Mouse (Mus musculus) mesoderm, embryonic 11.5 days (tissue): Measurements from ENCODE around the gene Stam.

Source experiments
- DNase-seq: peaks from one replicate; pipeline ENCODE4 v3.0.0-alpha.2; 2012; ENCODE audit warnings: low read depth, low spot score

Gene Stam

GRCm38 (mm10) chr2:14126387-14126786 is 52.5 kb downstream of the Stam start:
- DNase-seq = no peak

- DNase-seq = no peak
Observed at GRCm38 (mm10) chr2:14127629-14128028, 53.7 kb downstream of the Stam start.

DNA sequence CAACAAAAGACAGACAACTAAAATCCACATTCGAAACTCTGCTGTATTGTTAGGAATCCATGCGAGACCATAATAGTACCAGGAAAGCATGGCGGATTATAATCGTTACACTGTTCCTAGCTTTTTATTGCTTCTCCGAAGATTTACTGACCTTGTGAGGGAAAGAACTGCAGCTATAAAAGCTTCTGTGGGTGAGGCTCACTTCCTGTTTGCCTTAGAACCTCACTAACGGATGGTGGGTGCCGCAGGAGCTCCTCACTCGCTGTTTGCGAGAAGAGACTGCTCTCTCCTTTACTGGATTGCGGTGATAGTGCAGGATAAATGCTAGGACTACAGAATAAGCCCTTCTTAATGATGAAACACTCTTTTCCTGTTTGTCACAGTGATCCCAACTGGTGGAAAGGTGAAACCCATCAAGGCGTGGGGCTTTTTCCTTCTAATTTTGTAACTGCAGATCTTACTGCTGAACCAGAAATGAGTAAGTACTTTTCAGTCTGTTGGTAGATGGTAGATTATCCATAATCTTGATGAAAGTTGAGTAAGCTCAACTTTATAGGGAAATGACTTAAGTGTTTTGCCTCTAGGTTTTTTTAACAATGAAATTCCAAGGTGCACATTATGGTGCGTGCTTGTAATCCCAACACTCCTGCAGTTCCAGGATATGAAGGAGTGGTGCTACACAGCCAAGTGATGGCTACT is 56.9 kb downstream of the Stam start:
- DNase-seq = no peak

DNA sequence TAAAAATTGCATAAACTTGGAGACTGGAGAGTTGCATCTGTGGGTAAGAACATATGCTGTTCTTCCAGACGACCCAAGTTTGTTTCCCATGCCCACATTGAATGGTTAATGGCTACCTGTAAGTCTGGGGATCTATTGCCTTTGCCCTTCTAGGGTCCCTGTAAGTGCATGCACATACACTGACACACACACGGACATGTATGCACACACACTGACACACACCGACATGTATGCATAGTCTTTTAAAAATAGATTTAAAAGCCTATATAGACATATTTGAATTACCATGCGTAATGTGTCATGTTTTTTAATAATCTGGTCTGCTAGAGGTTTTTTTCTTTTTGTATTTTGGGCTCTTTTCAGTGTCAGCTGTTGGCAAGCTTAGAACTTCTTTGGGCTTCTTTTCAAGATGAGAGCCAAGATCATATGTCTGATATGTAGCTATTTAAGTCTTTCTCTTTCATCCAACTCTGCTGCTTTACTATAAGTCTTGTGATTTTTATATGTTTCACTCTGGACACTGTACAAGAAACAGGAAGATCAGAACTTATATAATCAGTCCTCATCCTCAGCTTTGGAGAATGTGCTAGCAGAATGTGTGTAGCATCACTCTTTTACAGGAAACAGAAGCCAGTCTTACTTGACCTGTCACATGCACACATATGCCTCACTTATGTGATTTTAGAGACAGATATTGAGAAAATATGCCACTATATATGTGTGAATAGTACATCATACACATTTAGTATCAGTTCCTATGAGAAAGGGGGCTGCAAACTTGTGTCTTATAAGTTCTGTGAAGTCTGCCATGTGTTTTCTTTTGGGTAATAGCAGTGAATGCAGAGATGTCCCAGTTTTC is 58.8 kb downstream of the Stam start:
- DNase-seq = no peak

DNA sequence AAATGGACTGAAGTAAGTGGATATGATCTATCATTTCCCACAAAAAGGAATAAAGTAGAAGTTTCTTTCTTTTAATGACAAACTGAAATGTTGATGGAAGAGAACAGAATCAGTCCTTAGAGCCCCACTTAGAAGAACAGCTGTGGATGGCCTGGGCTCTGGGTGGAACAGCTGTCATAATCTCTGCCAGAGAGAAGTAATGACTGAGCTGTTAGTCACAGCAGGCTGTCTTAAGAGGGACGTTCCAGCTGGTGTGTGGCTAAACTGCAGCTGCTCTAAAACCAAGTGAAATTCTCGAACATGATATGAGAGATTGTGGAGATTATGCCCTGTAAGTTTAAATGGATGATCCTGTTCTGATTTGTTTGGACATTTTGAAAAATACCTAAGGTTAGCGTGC is 63.0 kb downstream of the Stam start:
- peak; percentile 34 for DNase-seq

GRCm38 (mm10) chr2:14139590-14139989 is 65.7 kb downstream of the Stam start:
- no peak for DNase-seq

- no peak for DNase-seq
Observed at GRCm38 (mm10) chr2:14140044-14140443, 66.1 kb downstream of the Stam start.

DNA sequence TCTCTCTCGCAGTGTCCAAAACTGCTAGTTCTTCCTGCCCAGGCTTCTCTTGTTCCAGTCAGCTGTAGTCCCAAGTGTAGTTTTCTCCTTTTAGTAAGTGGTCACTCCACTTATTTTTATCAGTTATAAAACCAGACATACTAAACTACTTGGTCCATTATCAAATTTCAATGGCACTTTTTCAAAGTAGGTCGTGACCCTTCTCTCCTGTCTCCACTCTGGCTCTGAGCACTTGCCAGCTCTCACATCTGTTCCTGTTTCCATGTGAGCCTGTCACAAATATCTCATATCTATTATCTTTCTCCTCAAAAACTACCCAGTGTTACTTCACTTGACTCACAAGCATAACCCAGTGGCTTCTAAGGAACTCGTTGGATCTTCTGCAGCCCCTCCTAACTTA is 71.4 kb downstream of the Stam start:
- DNase-seq = no peak

- DNase-seq = no peak
Observed at GRCm38 (mm10) chr2:14146913-14147312, 73.0 kb downstream of the Stam start.

- DNase-seq = no peak
Observed at GRCm38 (mm10) chr2:14150829-14151228, 76.9 kb downstream of the Stam start.

DNA sequence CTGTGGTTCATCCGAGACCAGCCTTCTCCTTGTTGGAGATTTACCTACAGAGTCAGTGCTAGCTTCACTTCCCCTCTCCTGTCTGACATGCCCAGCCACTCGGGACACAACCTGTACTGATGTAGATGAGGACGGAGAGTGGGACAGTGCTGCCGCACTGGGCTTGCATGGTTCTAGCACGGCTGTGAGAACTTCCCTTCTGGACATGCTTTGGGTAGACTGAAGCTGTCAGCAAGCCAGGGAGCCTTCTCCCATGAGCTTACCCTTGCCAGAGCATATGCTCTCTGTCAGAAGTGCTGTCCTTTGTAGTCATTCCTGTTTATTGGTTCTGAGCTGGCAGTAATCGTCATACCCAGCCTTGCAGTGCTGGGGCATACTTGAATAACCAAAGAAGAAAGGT is 78.0 kb downstream of the Stam start:
- DNase-seq = no peak

DNA sequence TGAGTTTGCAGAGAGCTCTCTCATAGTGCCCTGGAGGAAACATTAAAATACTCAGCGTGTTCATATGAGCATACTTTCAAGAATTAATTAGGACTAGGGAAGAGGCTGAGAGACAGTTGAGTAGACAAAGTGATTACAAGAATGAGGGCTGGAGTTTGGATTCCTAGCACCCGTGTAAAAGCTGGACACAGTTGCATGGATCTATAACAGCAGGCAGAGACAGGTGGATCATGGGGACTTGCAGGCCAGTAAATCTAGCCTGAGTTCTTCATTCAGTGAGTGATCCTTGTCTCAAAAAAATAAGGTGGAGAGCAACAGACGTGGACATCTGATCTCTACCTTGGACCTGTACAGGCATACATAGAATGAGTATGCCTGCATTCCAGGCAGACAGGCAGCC is 85.1 kb downstream of the Stam start:
- DNase-seq = no peak

- DNase-seq = no peak
Observed at GRCm38 (mm10) chr2:14159756-14160155, 85.9 kb downstream of the Stam start.

GRCm38 (mm10) chr2:14164459-14165030 is 90.6 kb downstream of the Stam start:
- DNase-seq = no peak

GRCm38 (mm10) chr2:14165066-14165465 is 91.2 kb downstream of the Stam start:
- DNase-seq = no peak

DNA sequence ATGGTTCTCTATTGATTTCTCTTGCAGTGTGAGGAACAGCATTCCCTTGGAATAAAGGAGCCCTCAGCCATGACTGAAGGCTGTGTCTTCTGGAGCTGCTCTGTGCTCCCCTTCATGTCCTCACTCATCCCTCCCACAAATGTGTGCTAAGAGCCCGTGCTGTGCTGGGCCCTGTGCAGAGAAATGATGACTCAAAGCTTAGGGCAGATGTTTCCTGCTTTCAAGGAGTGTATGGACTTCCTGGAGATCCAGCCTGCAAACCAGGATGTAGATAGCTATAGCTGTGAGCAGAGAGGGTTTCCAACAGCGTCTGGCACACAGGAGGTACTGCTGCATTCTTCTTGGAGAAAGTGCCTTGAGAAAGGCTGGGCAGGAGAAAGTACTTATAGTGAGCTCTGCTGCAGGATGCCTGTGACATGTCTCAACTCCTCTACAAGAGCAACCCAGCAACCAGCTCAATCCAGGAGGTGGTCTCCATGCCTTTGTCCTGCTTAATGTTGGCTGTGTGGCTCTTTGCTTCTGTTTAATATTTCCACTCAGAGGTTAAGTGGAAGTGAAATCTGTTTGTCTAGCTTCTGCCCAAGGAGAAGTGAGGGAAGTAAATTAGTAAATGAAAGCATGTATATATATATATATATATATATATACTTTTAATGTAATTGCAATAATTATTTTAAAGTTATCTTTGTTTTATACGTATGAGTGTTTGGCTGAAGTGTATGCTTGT is 91.9 kb downstream of the Stam start:
- peak; percentile 8 for DNase-seq

GRCm38 (mm10) chr2:14167721-14168120 is 93.8 kb downstream of the Stam start:
- no peak for DNase-seq

DNA sequence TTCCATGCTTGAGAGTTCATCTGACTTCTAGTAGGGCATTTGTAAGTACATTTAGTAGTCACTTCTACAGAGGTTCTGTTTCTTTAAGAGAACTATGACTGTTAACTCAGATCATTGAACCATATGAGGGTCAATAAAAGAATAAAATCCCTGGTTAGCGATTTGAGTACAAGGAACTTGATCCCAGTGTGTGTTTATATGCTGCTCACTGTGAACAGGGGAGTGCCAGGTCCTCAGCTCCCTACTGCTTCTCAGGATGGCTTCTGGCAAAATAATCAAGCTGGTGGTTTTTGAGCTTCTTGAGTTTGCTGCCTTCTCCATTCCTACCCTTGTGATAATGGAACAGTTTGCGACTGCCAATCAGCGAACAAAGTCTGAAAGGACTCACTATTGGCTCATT is 100.4 kb downstream of the Stam start, which contains the start of gene Tmem236:
Gene Tmem236 (plus strand): TSS at position 190 of the 400 bp plus-strand sequence.
- no peak for DNase-seq

DNA sequence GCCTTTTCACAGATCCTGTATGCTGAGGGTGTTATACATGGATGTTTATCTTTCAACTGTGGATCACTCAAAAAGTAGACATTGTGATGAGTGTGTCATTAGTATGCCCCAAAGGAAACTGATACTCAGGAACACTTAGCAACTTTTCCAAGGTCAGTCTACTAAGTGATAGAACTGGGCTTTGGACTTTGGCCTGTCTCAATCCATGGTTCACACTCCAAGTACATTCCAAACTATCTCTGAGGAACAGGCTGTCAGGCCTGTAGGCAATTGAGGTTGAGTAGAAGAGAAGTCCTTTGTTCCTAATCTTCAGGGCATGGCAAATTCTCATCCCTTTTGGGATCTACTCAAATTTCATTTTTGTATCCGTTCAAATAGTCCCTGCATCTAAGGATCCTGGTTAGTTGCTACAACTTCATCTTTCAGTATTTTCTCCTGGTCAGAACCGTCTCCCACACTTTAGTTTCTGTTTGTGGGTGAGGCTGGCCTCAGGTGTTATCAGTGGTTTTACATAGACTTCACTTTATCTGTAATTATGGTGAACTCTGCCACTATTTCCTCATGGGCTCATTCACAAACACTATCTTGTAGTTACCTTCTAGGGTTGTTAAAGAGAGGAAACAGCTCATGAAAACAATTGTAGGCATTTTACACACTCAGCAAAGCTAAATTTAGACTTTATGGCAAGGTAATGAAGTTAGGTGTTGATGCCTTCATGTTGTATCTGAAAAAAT is 102.7 kb downstream of the Stam start:
- no peak for DNase-seq

- no peak for DNase-seq
Observed at GRCm38 (mm10) chr2:14184375-14184774, 110.5 kb downstream of the Stam start.

DNA sequence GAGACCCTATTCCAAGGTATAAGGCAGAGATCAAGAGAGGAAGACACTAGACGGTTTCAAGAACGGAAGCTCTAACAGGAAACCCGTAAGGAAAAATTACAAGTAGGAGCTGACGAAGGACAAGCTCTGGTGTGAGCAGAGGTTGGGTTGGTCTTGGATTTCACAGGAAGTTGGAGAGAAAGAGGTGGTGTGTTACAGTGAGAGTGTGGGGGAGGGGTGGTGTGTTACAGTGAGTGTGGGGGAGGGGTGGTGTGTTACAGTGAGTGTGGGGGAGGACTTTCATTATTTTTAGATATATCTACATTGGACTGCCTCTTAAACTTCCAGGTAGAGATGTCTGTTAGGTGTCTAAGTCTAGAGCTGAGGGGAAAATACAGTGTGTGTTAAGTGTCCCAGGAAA is 116.8 kb downstream of the Stam start:
- no peak for DNase-seq
